Mouse (Mus musculus): Measurements from ENCODE around the gene Igflr1.

- TF ChIP-seq REST (IDR thresholded peaks at IDR 0.05; ENCODE audit: insufficient read depth, insufficient read length), result no peak
- TF ChIP-seq POLR2A (IDR thresholded peaks at IDR 0.05; ENCODE audit: insufficient read length, low read depth), result no peak
Measured at GRCm38 (mm10) chr7:30592772-30593423, 27.7 kb downstream of the Igflr1 start.
